Mouse (Mus musculus): ENCODE measurements around the gene Hpgds. TPM values are rescaled to one million over a fixed set of nuclear protein-coding genes. Genes with fewer than 3 reads are reported as not detected.

Gene Hpgds
- 1 to 10 TPM; 1.3 to 2.6 TPM for total RNA-seq (2021)
- long read RNA-seq, experiment 1, partial matches to known transcripts: 0 of 1 reads
- long read RNA-seq, experiment 1, other reads (novel, unspliced or antisense): 1 of 1 reads
- long read RNA-seq, experiment 2, partial matches to known transcripts: 0 of 1 reads
- long read RNA-seq, experiment 2, other reads (novel, unspliced or antisense): 1 of 1 reads

- DNase-seq: no peak
Measured at GRCm38 (mm10) chr6:65144621-65145205, at the start of gene Hpgds. Hpgds (minus strand) TSS chr6:65144908.

- DNase-seq: no peak
Measured at GRCm38 (mm10) chr6:65164977-65165376, 20.3 kb upstream of the Hpgds start.

GRCm38 (mm10) chr6:65164137-65164536 lies 19.4 kb upstream of the Hpgds start:
- DNase-seq: no peak

- no peak for DNase-seq
Measured at GRCm38 (mm10) chr6:65159381-65159942, 14.8 kb upstream of the Hpgds start.

GRCm38 (mm10) chr6:65157042-65157441 lies 12.3 kb upstream of the Hpgds start:
- no peak for DNase-seq

- DNase-seq: no peak
Measured at GRCm38 (mm10) chr6:65153570-65153969, 8.9 kb upstream of the Hpgds start.

- DNase-seq: no peak
Measured at GRCm38 (mm10) chr6:65150703-65151102, 6.0 kb upstream of the Hpgds start.

GRCm38 (mm10) chr6:65146363-65146762 lies 1.7 kb upstream of the Hpgds start:
- no peak for DNase-seq

- no peak for DNase-seq
Measured at GRCm38 (mm10) chr6:65142316-65142715, 2.4 kb downstream of the Hpgds start.

GRCm38 (mm10) chr6:65140750-65141243 lies 3.9 kb downstream of the Hpgds start:
- no peak for DNase-seq

- DNase-seq: no peak
Measured at GRCm38 (mm10) chr6:65140082-65140749, 4.5 kb downstream of the Hpgds start.

GRCm38 (mm10) chr6:65138243-65138642 lies 6.5 kb downstream of the Hpgds start:
- no peak for DNase-seq

- no peak for DNase-seq
Measured at GRCm38 (mm10) chr6:65137802-65138201, 6.9 kb downstream of the Hpgds start.

GRCm38 (mm10) chr6:65132376-65132775 lies 12.3 kb downstream of the Hpgds start:
- DNase-seq: no peak

- DNase-seq: peak; percentile 45
Measured at GRCm38 (mm10) chr6:65126074-65126726, 18.5 kb downstream of the Hpgds start.

GRCm38 (mm10) chr6:65117540-65117939 lies 27.2 kb downstream of the Hpgds start:
- DNase-seq: no peak

- DNase-seq: no peak
Measured at GRCm38 (mm10) chr6:65114902-65115301, 29.8 kb downstream of the Hpgds start.

GRCm38 (mm10) chr6:65079139-65079538 lies 65.6 kb downstream of the Hpgds start:
- DNase-seq: no peak

- no peak for DNase-seq
Measured at GRCm38 (mm10) chr6:65075201-65075600, 69.5 kb downstream of the Hpgds start.

All from gastrocnemius, postnatal 10 days (tissue).